Mouse (Mus musculus) myocyte (in vitro differentiated cells): ENCODE measurements around the gene Tmod3.

Experiments used
- POLR2A ChIP-seq: IDR thresholded peaks from one replicate; pipeline ENCODE4 v1.6.1; 2011; ENCODE audit warnings: low read depth, mild to moderate bottlenecking, control low read depth, moderate library complexity; ENCODE audit not compliant: insufficient read length
- POLR2AphosphoS2 ChIP-seq: IDR thresholded peaks from one replicate; pipeline ENCODE4 v1.6.1; 2011; ENCODE audit warnings: low read depth, control low read depth; ENCODE audit not compliant: insufficient read length

DNA sequence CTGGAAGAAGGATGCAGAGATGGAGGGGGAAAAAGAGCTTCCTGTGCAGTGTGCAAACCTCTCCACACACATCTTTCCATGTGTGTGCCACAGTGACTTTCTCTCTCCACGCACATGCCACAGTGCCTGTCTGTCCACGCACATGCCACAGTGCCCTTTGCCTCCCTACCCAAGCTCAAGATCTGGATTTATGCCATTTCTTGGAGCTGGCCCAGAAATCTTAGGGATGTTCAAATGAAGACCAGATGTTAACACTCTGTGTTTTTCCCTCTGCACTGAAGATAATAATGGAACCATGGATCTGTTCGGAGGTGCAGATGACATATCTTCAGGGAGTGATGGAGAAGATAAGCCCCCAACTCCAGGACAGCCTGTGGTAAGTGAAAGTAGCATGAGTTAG, 111.4 kb downstream of the Tmod3 start:
- TF ChIP-seq POLR2A: no peak
- no peak for TF ChIP-seq POLR2AphosphoS2
